Mouse (Mus musculus) G1E (cell line): Measurements from ENCODE around the gene Nags.

Source experiments
- CTCF ChIP-seq: IDR thresholded peaks from 2 replicates; pipeline ENCODE4 v1.5.1; 2012; ENCODE audit warnings: low read depth, low read length, inconsistent platforms, mixed read lengths
- GATA1 ChIP-seq: IDR thresholded peaks from 2 replicates; pipeline ENCODE4 v1.6.1; 2012; ENCODE audit warnings: borderline replicate concordance, low read length, inconsistent platforms, mixed read lengths
- POLR2AphosphoS5 ChIP-seq: IDR thresholded peaks from 2 replicates; pipeline ENCODE4 v1.6.1; 2012; ENCODE audit warnings: low read depth, low read length, inconsistent platforms; ENCODE audit not compliant: insufficient replicate concordance
- TAL1 ChIP-seq: conservative IDR thresholded peaks from 2 replicates; pipeline ENCODE4 v1.6.1; 2012; ENCODE audit warnings: low read depth, low read length, inconsistent platforms, mixed read lengths

- TF ChIP-seq CTCF (no peak), GATA1 (no peak), TAL1 (no peak), POLR2AphosphoS5 (no peak)
These were observed 10.9 kb downstream of the Nags start, which contains the start of gene Tmem101 for GRCm38 (mm10) chr11:102156039-102156785.
